Mouse (Mus musculus) A20 (cell line): ENCODE measurements around the gene Otub1.

Experiments used
- DNase-seq: peaks from one replicate; pipeline ENCODE4 v3.0.0-alpha.2; 2011; ENCODE audit warnings: low read depth, low spot score

Otub1 gene

GRCm38 (mm10) chr19:7209907-7210646 lies 4.0 kb upstream of the Otub1 start:
- no peak for DNase-seq

GRCm38 (mm10) chr19:7205326-7205725 lies 790 bp downstream of the Otub1 start:
- DNase-seq = no peak

- no peak for DNase-seq
Observed at GRCm38 (mm10) chr19:7204898-7205297, 1.2 kb downstream of the Otub1 start.

- DNase-seq = no peak
Observed at GRCm38 (mm10) chr19:7200427-7200826, 5.7 kb downstream of the Otub1 start.

GRCm38 (mm10) chr19:7199089-7199488 lies 7.0 kb downstream of the Otub1 start:
- no peak for DNase-seq

- no peak for DNase-seq
Observed at GRCm38 (mm10) chr19:7197445-7197844, 8.7 kb downstream of the Otub1 start.

GRCm38 (mm10) chr19:7196741-7197270 lies 9.3 kb downstream of the Otub1 start:
- no peak for DNase-seq

- peak; percentile 53 for DNase-seq
Observed at GRCm38 (mm10) chr19:7195900-7196728, 10.0 kb downstream of the Otub1 start.

GRCm38 (mm10) chr19:7192561-7192967 lies 13.6 kb downstream of the Otub1 start:
- DNase-seq = no peak

GRCm38 (mm10) chr19:7191639-7192038 lies 14.5 kb downstream of the Otub1 start:
- DNase-seq = no peak

- DNase-seq = no peak
Observed at GRCm38 (mm10) chr19:7190986-7191385, 15.1 kb downstream of the Otub1 start.

GRCm38 (mm10) chr19:7189026-7189425 lies 17.1 kb downstream of the Otub1 start:
- DNase-seq = no peak

- no peak for DNase-seq
Observed at GRCm38 (mm10) chr19:7187157-7187556, 19.0 kb downstream of the Otub1 start.

- DNase-seq = no peak
Observed at GRCm38 (mm10) chr19:7185715-7186291, 20.3 kb downstream of the Otub1 start.

- DNase-seq = no peak
Observed at GRCm38 (mm10) chr19:7185059-7185458, 21.1 kb downstream of the Otub1 start.

GRCm38 (mm10) chr19:7183419-7183818 lies 22.7 kb downstream of the Otub1 start:
- DNase-seq = no peak

GRCm38 (mm10) chr19:7182273-7182949 lies 23.7 kb downstream of the Otub1 start:
- no peak for DNase-seq

GRCm38 (mm10) chr19:7181496-7181895 lies 24.6 kb downstream of the Otub1 start:
- DNase-seq = no peak

- no peak for DNase-seq
Observed at GRCm38 (mm10) chr19:7180756-7181405, 25.2 kb downstream of the Otub1 start.

- no peak for DNase-seq
Observed at GRCm38 (mm10) chr19:7178841-7179452, 27.2 kb downstream of the Otub1 start.
